Mouse (Mus musculus): ENCODE measurements at regions not wholly inside any gene's neighbourhood (a gene's known extent, or its start where the extent isn't known, plus 50 kb on each side); places are given as distances from the start of the nearest gene placed in this dataset.

DNA sequence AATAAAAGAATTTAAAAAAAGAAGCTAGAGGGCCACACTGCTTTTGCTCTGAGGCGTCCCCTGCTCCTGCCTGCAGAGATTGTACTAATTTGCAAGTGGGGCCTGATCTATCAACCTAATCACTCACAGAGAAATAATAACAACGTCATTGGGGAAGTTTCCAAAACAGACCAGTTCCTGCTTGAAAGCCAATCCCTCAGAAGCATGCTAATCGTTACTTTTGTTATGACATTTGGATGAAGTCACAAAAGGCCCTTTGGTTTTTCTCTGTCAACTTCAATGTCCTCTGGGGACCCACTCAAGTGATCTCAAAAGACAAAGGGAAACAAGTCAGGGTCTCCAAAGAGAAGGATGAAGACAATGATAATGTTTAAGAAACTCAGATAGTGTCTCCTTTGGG lies 72.2 kb upstream of the Srd5a3 start:
- TF ChIP-seq POLR2A (IDR thresholded peaks at IDR 0.05; ENCODE audit: insufficient read depth, low read depth, low read length) (no peak), CTCF (IDR thresholded peaks at IDR 0.05; ENCODE audit: insufficient read depth, low read depth, low read length) (no peak)
